Mouse (Mus musculus) lung, postnatal 0 days (tissue): ENCODE results near the gene Ccdc34.

Source experiments
- CTCF ChIP-seq: IDR thresholded peaks from 2 replicates; pipeline ENCODE4 v1.5.1; 2016; ENCODE audit warnings: antibody characterized with exemption, mild to moderate bottlenecking
- EP300 ChIP-seq: IDR thresholded peaks from 2 replicates; pipeline ENCODE4 v1.6.1; 2016; ENCODE audit warnings: antibody characterized with exemption, mild to moderate bottlenecking, control low read depth

GRCm38 (mm10) chr2:110073023-110073422 is 55.4 kb downstream of the Ccdc34 start:
- TF ChIP-seq EP300 (no peak), CTCF (no peak)
